Mouse (Mus musculus) liver, adult 2 months (tissue): ENCODE results near the gene Dpyd. TPM values are rescaled to one million over a fixed set of nuclear protein-coding genes. Genes with fewer than 3 reads are reported as not detected.

Experiments
- DNase-seq: peaks from one replicate; pipeline ENCODE4 v3.0.0-alpha.2; 2011; ENCODE audit warnings: low read depth, low spot score; ENCODE audit errors: extremely low read depth
- H3K27ac ChIP-seq: fragments of 200-500 bp; replicated peaks from 2 replicates; pipeline ENCODE4 v1.5.1; 2012; ENCODE audit warnings: low read depth, mild to moderate bottlenecking, control low read depth, inconsistent platforms, low read length; ENCODE audit not compliant: insufficient read depth
- H3K27me3 ChIP-seq: fragments of 200-500 bp; 2 replicates; pipeline ENCODE4 v1.6.1; 2012; ENCODE audit warnings: mild to moderate bottlenecking, moderate library complexity, low read length, inconsistent platforms; ENCODE audit not compliant: control insufficient read depth, insufficient read depth
- H3K36me3 ChIP-seq: fragments of 200-500 bp; 2 replicates; pipeline ENCODE4 v1.6.1; 2012; ENCODE audit warnings: low read length, inconsistent platforms; ENCODE audit not compliant: control insufficient read depth, insufficient read depth
- H3K4me1 ChIP-seq: fragments of 200-500 bp; 2 replicates; pipeline ENCODE4 v1.6.1; 2011; ENCODE audit warnings: low read length; ENCODE audit not compliant: control insufficient read depth, insufficient read depth
- H3K4me3 ChIP-seq: fragments of 200-500 bp; 2 replicates; pipeline ENCODE4 v1.5.1; 2011; ENCODE audit warnings: low read depth, mild to moderate bottlenecking, control low read depth, low read length, moderate library complexity; ENCODE audit not compliant: insufficient read depth
- H3K79me2 ChIP-seq: fragments of 200-500 bp; 2 replicates; pipeline ENCODE4 v1.6.1; 2012; ENCODE audit warnings: inconsistent platforms, mild to moderate bottlenecking, low read length, moderate library complexity; ENCODE audit not compliant: control insufficient read depth, insufficient read depth
- H3K9ac ChIP-seq: fragments of 200-500 bp; 2 replicates; pipeline ENCODE4 v1.6.1; 2012; ENCODE audit warnings: low read depth, mild to moderate bottlenecking, control low read depth, inconsistent platforms, low read length
- CTCF ChIP-seq: fragments of 200-500 bp; IDR thresholded peaks from 2 replicates; pipeline ENCODE4 v1.5.1; 2011; ENCODE audit warnings: low read depth, low read length, control low read depth
- POLR2A ChIP-seq: fragments of 200-500 bp; IDR thresholded peaks from 2 replicates; pipeline ENCODE4 v1.6.1; 2011; ENCODE audit warnings: low read length, control low read depth; ENCODE audit not compliant: insufficient read depth; ENCODE audit errors: extremely low read depth
- WGBS: fragments of 180-500 bp; shearing (Covaris S2); methylation state at CpG from one replicate; pipeline ENCODE4 v1.1.7; 2018; 5-methylcytosine and 5-hydroxymethylcytosine counted together
- polyA plus RNA-seq: library from polyadenylated mRNA; depleted of rRNA; stranded (reverse); fragments of >200 nt; gene quantifications from 2 replicates; pipeline ENCODE4 v1.2.3, GENCODE M21; 2012
- total RNA-seq: library from RNA; depleted of rRNA; stranded (reverse); fragments of >200 nt; gene quantifications from 2 replicates; pipeline ENCODE4 v1.2.3, GENCODE M21; 2014

The Dpyd gene
- total and polyA plus RNA-seq, 2 experiments = 65.4 to 470 TPM

DNA sequence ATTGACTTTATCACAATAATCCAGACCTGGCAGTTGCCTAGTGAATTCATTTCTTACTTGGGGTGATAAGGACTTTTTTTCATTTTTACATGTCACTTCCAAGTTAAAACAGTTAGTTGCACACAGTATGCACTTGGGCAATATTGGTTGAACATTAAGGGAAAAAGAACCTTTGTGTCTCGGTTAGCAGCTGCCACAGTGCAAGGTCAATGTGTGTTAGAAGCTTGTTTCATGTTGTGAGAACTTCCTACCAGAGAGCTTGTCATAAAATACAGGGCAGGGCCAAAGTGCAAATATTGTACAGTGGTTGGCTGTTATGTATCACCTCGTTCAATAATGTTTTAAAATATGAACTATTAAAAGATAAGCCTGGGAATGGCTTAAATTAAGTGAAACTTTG, 564.1 kb downstream of the Dpyd start:
- DNase-seq = peak; percentile 94
- Histone ChIP-seq H3K9ac (no peak overlapping the region), H3K27ac (peak overlapping the region; percentile 51), H3K36me3 (0 out of 2 replicates have a peak, but pooled peaks cover 2% of the 10 kb centered on the region), H3K27me3 (no peaks in the 10 kb centered on the region), H3K4me3 (no peak overlapping the region), H3K4me1 (peaks cover 12% of the 10 kb centered on the region), H3K79me2 (no peaks in the 10 kb centered on the region; the same call in 1 of the 2 replicates)
- WGBS = 11% methylated on average over 2 of the region's 2 CpGs
- TF ChIP-seq POLR2A = no peak
- TF ChIP-seq CTCF = no peak

DNA sequence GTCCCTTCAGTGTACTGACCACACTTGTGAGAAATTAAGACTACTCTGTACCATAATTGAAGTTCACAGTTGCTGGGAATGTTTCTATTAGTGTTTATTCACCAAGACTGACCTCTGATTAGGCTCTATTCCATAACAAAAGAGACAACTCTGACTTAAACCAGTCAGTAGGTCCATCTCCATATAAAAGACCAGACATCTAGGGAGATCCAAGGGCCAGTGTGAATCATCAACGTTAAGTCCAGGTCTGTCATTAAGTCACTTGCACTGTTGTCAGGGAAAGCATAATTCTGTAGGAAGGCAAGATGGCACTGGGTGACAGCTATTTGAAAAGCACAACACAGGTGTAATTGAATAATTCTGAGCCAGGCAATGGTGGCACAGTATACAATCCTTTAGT, 566.1 kb downstream of the Dpyd start:
- no peaks in the 10 kb centered on the region for H3K79me2 ChIP-seq
- no peak for DNase-seq

DNA sequence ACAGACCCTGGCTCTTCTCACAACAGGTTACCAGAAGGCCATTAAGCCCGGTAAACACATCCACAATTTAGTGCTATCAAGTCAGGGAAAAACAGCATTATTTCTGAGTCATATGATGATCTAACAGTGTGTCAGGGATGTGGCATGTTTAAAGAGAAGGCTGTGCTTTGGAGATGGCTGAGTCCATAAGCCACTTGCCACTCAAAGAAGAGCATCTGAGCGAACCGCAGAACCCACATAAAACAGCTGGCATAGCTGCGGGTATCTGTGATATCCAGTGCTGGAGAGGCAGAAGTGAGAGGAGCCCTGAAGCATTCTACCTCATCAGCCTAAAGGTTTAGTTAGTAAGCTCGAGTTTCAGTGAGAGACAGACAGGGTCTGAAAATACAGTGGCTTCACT, 581.1 kb downstream of the Dpyd start:
- Histone ChIP-seq H3K27me3 (no peaks in the 10 kb centered on the region), H3K27ac (no peak overlapping the region), H3K9ac (no peak overlapping the region), H3K79me2 (peaks cover 6% of the 10 kb centered on the region), H3K36me3 (peaks cover 12% of the 10 kb centered on the region), H3K4me1 (no peaks in the 10 kb centered on the region), H3K4me3 (no peak overlapping the region)
- no peak for TF ChIP-seq POLR2A
- TF ChIP-seq CTCF = no peak
- DNase-seq = no peak
- 82% methylated on average over 5 of the region's 5 CpGs for WGBS

More for the DNA sequence above, 566.1 kb downstream of the Dpyd start:
- H3K27me3 ChIP-seq = no peaks in the 10 kb centered on the region
- 85% methylated on average over 1 of the region's 1 CpGs for WGBS
- H3K9ac ChIP-seq = no peak overlapping the region
- TF ChIP-seq POLR2A (no peak), CTCF (no peak)
- H3K4me1 ChIP-seq = peaks cover 12% of the 10 kb centered on the region
- no peak overlapping the region for H3K4me3 ChIP-seq
- 0 out of 2 replicates have a peak, but pooled peaks cover 2% of the 10 kb centered on the region for H3K36me3 ChIP-seq
- H3K27ac ChIP-seq = no peak overlapping the region

DNA sequence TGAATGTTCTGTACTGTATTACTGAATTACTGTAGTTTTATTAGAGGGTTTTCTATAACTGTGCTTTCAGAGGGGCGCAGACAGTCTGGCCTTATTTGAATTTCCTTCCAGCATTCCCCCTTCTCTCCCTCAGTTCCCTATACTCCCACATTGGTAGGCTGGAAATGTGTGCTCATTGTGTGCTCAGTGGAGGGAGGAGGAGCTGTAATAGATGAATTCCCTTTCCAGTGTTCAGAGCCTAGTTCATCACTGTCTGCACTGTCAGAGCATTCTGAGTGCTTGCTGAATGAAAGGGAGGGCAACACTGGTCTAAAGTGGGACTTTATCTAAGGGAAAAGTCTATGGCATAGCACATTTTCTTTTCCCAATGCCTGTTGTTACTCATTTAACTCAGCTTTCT, 582.9 kb downstream of the Dpyd start:
- H3K36me3 ChIP-seq = peaks cover 19% of the 10 kb centered on the region
- no peak for DNase-seq
- H3K27ac ChIP-seq = no peak overlapping the region
- H3K79me2 ChIP-seq = peaks cover 6% of the 10 kb centered on the region
- 88% methylated on average over 1 of the region's 1 CpGs for WGBS
- H3K27me3 ChIP-seq = no peaks in the 10 kb centered on the region
- no peak overlapping the region for H3K9ac ChIP-seq
- H3K4me1 ChIP-seq = no peaks in the 10 kb centered on the region
- TF ChIP-seq CTCF (no peak), POLR2A (no peak)
- H3K4me3 ChIP-seq = no peak overlapping the region

DNA sequence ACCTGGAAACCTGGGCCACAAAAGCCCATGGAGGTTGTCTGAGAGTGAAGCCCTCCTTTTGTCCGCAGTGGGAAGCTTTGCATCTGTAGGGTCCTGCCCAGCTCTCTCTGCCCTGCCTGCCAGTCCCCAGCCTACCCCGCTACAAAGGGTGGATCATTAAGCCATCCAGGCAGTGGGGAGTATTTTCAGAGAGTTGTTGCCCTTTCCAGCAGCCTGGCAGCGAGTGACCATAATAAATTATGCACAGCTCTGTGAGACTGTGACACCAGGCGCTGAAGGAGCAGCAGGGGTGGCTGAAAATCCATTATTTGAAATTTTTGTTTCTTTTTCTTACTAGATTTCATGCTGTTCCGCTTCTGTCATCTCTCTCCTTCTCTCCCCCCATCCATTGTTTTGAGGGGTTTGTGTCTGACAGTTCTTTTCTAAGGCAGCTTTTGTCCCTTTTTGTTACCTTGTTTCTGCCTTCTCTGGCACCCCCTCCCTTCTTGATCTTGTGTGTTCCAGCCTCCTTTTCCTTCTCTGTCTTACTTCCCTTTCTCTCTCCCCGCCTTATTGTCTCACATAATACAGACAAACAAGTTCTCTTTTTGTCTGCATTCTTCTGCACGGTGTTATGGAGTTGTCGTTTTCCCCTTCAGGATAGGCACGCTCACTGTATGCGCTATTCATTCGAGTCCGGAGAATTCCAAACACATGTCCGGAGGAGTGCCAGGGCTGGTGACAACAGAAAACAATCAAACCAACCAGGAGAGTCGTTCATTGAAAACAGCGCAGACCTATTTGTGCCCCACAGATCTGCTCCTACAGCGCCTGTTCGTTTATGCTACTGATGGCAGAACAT, 592.9 kb downstream of the Dpyd start:
- H3K36me3 ChIP-seq = peaks cover 7% of the 10 kb centered on the region
- no peak overlapping the region for H3K9ac ChIP-seq
- no peaks in the 10 kb centered on the region for H3K27me3 ChIP-seq
- no peak overlapping the region for H3K4me3 ChIP-seq
- TF ChIP-seq CTCF (no peak), POLR2A (no peak)
- H3K27ac ChIP-seq = no peak overlapping the region
- no peak for DNase-seq
- 85% methylated on average over 17 of the region's 17 CpGs for WGBS
- no peaks in the 10 kb centered on the region for H3K4me1 ChIP-seq
- H3K79me2 ChIP-seq = no peaks in the 10 kb centered on the region; the same call in 1 of the 2 replicates

DNA sequence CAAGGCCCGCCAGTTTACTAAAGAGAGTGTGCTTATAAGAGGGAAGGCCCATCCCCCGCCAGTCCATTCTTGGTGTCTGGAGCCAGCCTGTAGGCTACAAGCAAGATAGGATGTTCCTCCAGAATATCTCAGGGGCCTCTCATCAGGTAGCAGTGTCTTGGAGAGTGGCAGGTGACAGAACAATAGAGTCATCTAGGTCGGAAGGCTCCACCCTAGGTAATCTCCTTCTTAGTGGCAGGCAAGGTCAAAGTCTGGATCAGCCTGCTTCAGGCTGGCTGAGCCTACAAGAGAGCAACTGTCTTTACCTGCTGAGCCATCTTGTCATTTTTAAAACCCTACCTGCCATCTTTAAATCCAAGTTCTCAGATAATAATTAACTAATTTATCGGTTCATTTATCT, 596.7 kb downstream of the Dpyd start:
- 86% methylated on average over 4 of the region's 4 CpGs for whole genome bisulfite sequencing
- peaks cover 7% of the 10 kb centered on the region for H3K36me3 ChIP-seq
- H3K79me2 ChIP-seq = peaks cover 3% of the 10 kb centered on the region; the same call in 1 of the 2 replicates
- H3K4me1 ChIP-seq = no peaks in the 10 kb centered on the region
- H3K4me3 ChIP-seq = no peak overlapping the region
- DNase-seq = no peak
- no peak overlapping the region for H3K9ac ChIP-seq
- no peak overlapping the region for H3K27ac ChIP-seq
- TF ChIP-seq POLR2A = no peak
- no peak for TF ChIP-seq CTCF
- no peaks in the 10 kb centered on the region for H3K27me3 ChIP-seq
